Mouse (Mus musculus) CH12.LX (cell line): ENCODE results near the gene Thtpa. TPM values are rescaled to one million over a fixed set of nuclear protein-coding genes. Genes with fewer than 3 reads are reported as not detected.

Source experiments
- DNase-seq: peaks from one replicate; pipeline ENCODE4 v3.0.0-alpha.2; 2013; ENCODE audit errors: extremely low read depth
- H3K27ac ChIP-seq: 2 replicates; pipeline ENCODE4 v1.5.1; 2012; ENCODE audit warnings: low read depth, mild to moderate bottlenecking, control low read depth, moderate library complexity; ENCODE audit not compliant: insufficient read depth
- H3K27me3 ChIP-seq: replicated peaks from 2 replicates; pipeline ENCODE3; 2012; ENCODE audit warnings: inconsistent platforms
- H3K36me3 ChIP-seq, 2 experiments: replicated peaks in 1 of 2; 2 replicates each; pipeline versions ENCODE3 to v1.6.1; 2012; ENCODE audit warnings: inconsistent platforms in 1 of 2, low read length in 1 of 2, mild to moderate bottlenecking in 1 of 2, mixed read lengths in 1 of 2, moderate library complexity in 1 of 2; ENCODE audit not compliant: control insufficient read depth in 1 of 2, insufficient read depth in 1 of 2
- H3K4me1 ChIP-seq, 2 experiments: 2 replicates each; pipeline ENCODE4 v1.6.1; 2012; ENCODE audit warnings: inconsistent platforms in 1 of 2, moderate library complexity in 1 of 2; ENCODE audit not compliant: insufficient read depth in 2 of 2, control insufficient read depth in 1 of 2
- H3K4me2 ChIP-seq: 2 replicates; pipeline ENCODE4 v1.6.1; 2012; ENCODE audit warnings: low read depth, mild to moderate bottlenecking, control low read depth; ENCODE audit not compliant: poor library complexity, insufficient read depth, severe bottlenecking
- H3K4me3 ChIP-seq, 3 experiments: fragments of 150-350 bp in 1 of 3; sonication (generic) in 1 of 3; replicated peaks in 1 of 3; 2 replicates each; pipeline versions ENCODE3 to v1.5.1; 2011 to 2012; ENCODE audit warnings: low read depth in 2 of 3, low read length in 2 of 3, mild to moderate bottlenecking in 2 of 3, moderate library complexity in 2 of 3, control low read depth in 1 of 3, improper control_type of control experiment in 1 of 3, inconsistent platforms in 1 of 3, mixed read lengths in 1 of 3; ENCODE audit not compliant: poor library complexity in 1 of 3
- H3K79me2 ChIP-seq: replicated peaks from 2 replicates; pipeline ENCODE4 v1.6.1; 2012; ENCODE audit warnings: mild to moderate bottlenecking, moderate library complexity; ENCODE audit not compliant: control insufficient read depth, poor library complexity, insufficient read depth, severe bottlenecking; ENCODE audit errors: extremely low read depth
- H3K9ac ChIP-seq: 2 replicates; pipeline ENCODE4 v1.6.1; 2012; ENCODE audit warnings: low read depth, mild to moderate bottlenecking, control low read depth, moderate library complexity; ENCODE audit not compliant: insufficient read depth
- H3K9me3 ChIP-seq: replicated peaks from 2 replicates; pipeline ENCODE3; 2012; ENCODE audit warnings: low read length, inconsistent platforms, mixed read lengths
- BHLHE40 ChIP-seq: IDR thresholded peaks from 2 replicates; pipeline ENCODE4 v1.6.1; 2011; ENCODE audit warnings: mild to moderate bottlenecking, low read depth, low read length, improper control_type of control experiment
- CHD2 ChIP-seq: IDR thresholded peaks from 2 replicates; pipeline ENCODE4 v1.6.1; 2011; ENCODE audit warnings: low read length, improper control_type of control experiment
- CTCF ChIP-seq, 2 experiments: IDR thresholded peaks in 1 of 2; conservative IDR thresholded peaks in 1 of 2; 2 replicates each; pipeline ENCODE4 v1.5.1; 2011 to 2012; ENCODE audit warnings: low read depth in 2 of 2, low read length in 2 of 2, improper control_type of control experiment in 1 of 2, inconsistent platforms in 1 of 2, mild to moderate bottlenecking in 1 of 2, moderate library complexity in 1 of 2
- E2F4 ChIP-seq: IDR thresholded peaks from 2 replicates; pipeline ENCODE4 v1.6.1; 2011; ENCODE audit warnings: low read depth, low read length, improper control_type of control experiment; ENCODE audit not compliant: insufficient replicate concordance
- EP300 ChIP-seq: IDR thresholded peaks from 2 replicates; pipeline ENCODE4 v1.6.1; 2011; ENCODE audit warnings: low read length, improper control_type of control experiment
- ETS1 ChIP-seq: conservative IDR thresholded peaks from 2 replicates; pipeline ENCODE4 v1.6.1; 2012; ENCODE audit warnings: low read depth, mild to moderate bottlenecking, inconsistent platforms, low read length, improper control_type of control experiment, moderate library complexity
- GABPA ChIP-seq: IDR thresholded peaks from 2 replicates; pipeline ENCODE4 v1.6.1; 2012; ENCODE audit warnings: low read depth, low read length, improper control_type of control experiment, inconsistent platforms; ENCODE audit not compliant: insufficient replicate concordance
- HCFC1 ChIP-seq: IDR thresholded peaks from 2 replicates; pipeline ENCODE4 v1.6.1; 2012; ENCODE audit warnings: low read depth, mild to moderate bottlenecking, inconsistent platforms, low read length, improper control_type of control experiment
- IRF4 ChIP-seq: IDR thresholded peaks from 2 replicates; pipeline ENCODE4 v1.6.1; 2014; ENCODE audit warnings: low read depth, mild to moderate bottlenecking, inconsistent platforms, low read length, improper control_type of control experiment
- JUN ChIP-seq: IDR thresholded peaks from 2 replicates; pipeline ENCODE4 v1.6.1; 2011; ENCODE audit warnings: low read depth, mild to moderate bottlenecking, low read length, improper control_type of control experiment, moderate library complexity; ENCODE audit not compliant: insufficient read depth
- MAFK ChIP-seq: IDR thresholded peaks from 2 replicates; pipeline ENCODE4 v1.6.1; 2011; ENCODE audit warnings: low read length, improper control_type of control experiment; ENCODE audit not compliant: insufficient replicate concordance
- MAX ChIP-seq: IDR thresholded peaks from 2 replicates; pipeline ENCODE4 v1.6.1; 2011; ENCODE audit warnings: low read length, improper control_type of control experiment
- MEF2A ChIP-seq: IDR thresholded peaks from 2 replicates; pipeline ENCODE4 v1.6.1; 2014; ENCODE audit warnings: low read depth, mild to moderate bottlenecking, inconsistent platforms, low read length, improper control_type of control experiment, borderline replicate concordance
- MYC ChIP-seq: IDR thresholded peaks from 2 replicates; pipeline ENCODE4 v1.6.1; 2011; ENCODE audit warnings: low read depth, mild to moderate bottlenecking, improper control_type of control experiment, low read length
- NELFE ChIP-seq: IDR thresholded peaks from 2 replicates; pipeline ENCODE4 v1.6.1; 2011; ENCODE audit warnings: low read depth, low read length, improper control_type of control experiment
- NRF1 ChIP-seq: IDR thresholded peaks from 2 replicates; pipeline ENCODE4 v1.6.1; 2014; ENCODE audit warnings: low read depth, mild to moderate bottlenecking, inconsistent platforms, low read length, improper control_type of control experiment, moderate library complexity
- POLR2AphosphoS2 ChIP-seq: IDR thresholded peaks from 2 replicates; pipeline ENCODE4 v1.6.1; 2011; ENCODE audit warnings: low read depth, low read length, improper control_type of control experiment
- RAD21 ChIP-seq: IDR thresholded peaks from 2 replicates; pipeline ENCODE4 v1.6.1; 2011; ENCODE audit warnings: low read depth, mild to moderate bottlenecking, low read length, improper control_type of control experiment, moderate library complexity
- RCOR1 ChIP-seq: conservative IDR thresholded peaks from 2 replicates; pipeline ENCODE4 v1.6.1; 2012; ENCODE audit warnings: low read depth, mild to moderate bottlenecking, inconsistent platforms, low read length, improper control_type of control experiment
- SIN3A ChIP-seq: IDR thresholded peaks from 2 replicates; pipeline ENCODE4 v1.6.1; 2012; ENCODE audit warnings: low read length, improper control_type of control experiment, inconsistent platforms
- SMC3 ChIP-seq: IDR thresholded peaks from 2 replicates; pipeline ENCODE4 v1.6.1; 2011; ENCODE audit warnings: low read depth, low read length, improper control_type of control experiment
- TCF12 ChIP-seq: IDR thresholded peaks from 2 replicates; pipeline ENCODE4 v1.6.1; 2014; ENCODE audit warnings: low read depth, mild to moderate bottlenecking, inconsistent platforms, low read length, improper control_type of control experiment
- UBTF ChIP-seq: IDR thresholded peaks from 2 replicates; pipeline ENCODE4 v1.6.1; 2012; ENCODE audit warnings: low read depth, mild to moderate bottlenecking, inconsistent platforms, low read length, improper control_type of control experiment, moderate library complexity
- USF1 ChIP-seq: IDR thresholded peaks from 2 replicates; pipeline ENCODE4 v1.6.1; 2014; ENCODE audit warnings: low read depth, mild to moderate bottlenecking, inconsistent platforms, low read length, improper control_type of control experiment
- ZC3H11A ChIP-seq: IDR thresholded peaks from 2 replicates; pipeline ENCODE4 v1.6.1; 2012; ENCODE audit warnings: low read depth, mild to moderate bottlenecking, inconsistent platforms, low read length, improper control_type of control experiment
- ZKSCAN1 ChIP-seq: IDR thresholded peaks from 2 replicates; pipeline ENCODE4 v1.6.1; 2012; ENCODE audit warnings: low read depth, inconsistent platforms, low read length, improper control_type of control experiment, borderline replicate concordance
- ZNF384 ChIP-seq: IDR thresholded peaks from 2 replicates; pipeline ENCODE4 v1.6.1; 2012; ENCODE audit warnings: low read depth, low read length, improper control_type of control experiment, inconsistent platforms
- dilution Hi-C: fragments of 300-500 bp; cut with MboI; formaldehyde crosslinking; loops from 2 replicates; pipeline ENCODE4 v1.14.3; 2020; ENCODE audit warnings: low sequenced_read_pairs; ENCODE audit not compliant: extremely low pct_unique_long_range_greater_than_20kb, extremely low pct_ligation_motif_present
- in situ Hi-C: fragments of 300-500 bp; cut with MboI; formaldehyde crosslinking; loops from 3 replicates; pipeline ENCODE4 v1.14.3; 2019; ENCODE audit warnings: low sequenced_read_pairs, low pct_ligation_motif_present, low pct_unique_long_range_greater_than_20kb, mixed read lengths
- polyA plus RNA-seq: library from polyadenylated mRNA; unstranded; fragments of >175 nt; gene quantifications from 2 replicates; pipeline ENCODE4 v1.2.1, GENCODE M21; 2012; ENCODE audit warnings: low read depth; ENCODE audit not compliant: insufficient read length
- total RNA-seq, 2 experiments: library from RNA; depleted of rRNA; stranded (reverse); fragments of 300-350 nt in 1 of 2; fragments of >200 nt in 1 of 2; gene quantifications; 2 replicates each; pipeline ENCODE4 v1.2.3; 2012 to 2014

Gene Thtpa
- total and polyA plus RNA-seq, 3 experiments = 4.0 to 9.4 (median 6.7) TPM

- TF ChIP-seq NRF1 (peak; percentile 82), MEF2A (no peak), MYC (no peak), CHD2 (no peak; the same call in none of the 2 replicates), EP300 (no peak; the same call in 1 of the 2 replicates), GABPA (no peak; the same call in 1 of the 2 replicates), ETS1 (no peak), SIN3A (peak; percentile 53; the same call in 1 of the 2 replicates)
- TF ChIP-seq, all 38 proteins: peak for 13
These were observed 2.5 kb upstream of the Thtpa start, which contains the start of gene Zfhx2 (continued) for GRCm38 (mm10) chr14:55092011-55092577.

DNA sequence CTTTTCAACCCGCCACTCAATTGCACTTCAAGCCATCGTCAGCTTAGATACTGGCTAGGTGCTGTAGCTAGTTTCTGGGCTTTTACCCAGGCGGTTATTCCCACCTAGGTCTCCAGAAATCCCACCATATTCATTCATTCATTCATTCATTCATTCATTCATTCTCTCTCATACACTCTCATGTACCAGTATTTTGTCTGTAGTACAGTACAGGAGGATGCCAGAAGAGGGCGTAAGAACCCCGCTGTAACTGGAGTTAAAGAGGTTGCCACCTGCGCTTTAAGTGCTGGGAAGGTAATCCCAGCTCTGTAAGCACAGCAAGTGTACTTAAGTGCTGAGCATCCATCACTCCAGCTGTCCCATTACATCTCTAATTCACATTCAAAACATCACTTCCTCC lies 657 bp upstream of the Thtpa start:
- dilution Hi-C loops (no loop called here), in situ Hi-C loops (no loop called here)
- Histone ChIP-seq H3K79me2 (no peaks in the 10 kb centered on the region), H3K9ac (no peak overlapping the region), H3K36me3 (peaks cover 0 to 26% of the 10 kb centered on the region in 2 experiments), H3K27me3 (peaks cover 2% of the 10 kb centered on the region), H3K4me2 (no peak overlapping the region), H3K9me3 (no peaks in the 10 kb centered on the region), H3K27ac (no peak overlapping the region), H3K4me1 (peaks cover 9 to 53% of the 10 kb centered on the region in 2 experiments), H3K4me3 (peak overlapping the region in 1 of 3 experiments; percentile 71)
- DNase-seq = peak; percentile 52
- TF ChIP-seq MAX (no peak), IRF4 (no peak), E2F4 (no peak), HCFC1 (no peak), CTCF (conservative IDR thresholded peaks at IDR 0.05 in 1 of 2, IDR thresholded peaks at IDR 0.05 in 1 of 2; ENCODE audit: low read depth in 2 of 2, low read length in 2 of 2) (peak; percentile 31 to 53; a peak in 3 of 4 replicates), ZKSCAN1 (no peak), MAFK (no peak), RAD21 (peak; percentile 28), USF1 (no peak), SMC3 (no peak)
- TF ChIP-seq, all 38 proteins: peak for 2

GRCm38 (mm10) chr14:55095263-55095662 lies 679 bp downstream of the Thtpa start:
- no peaks in the 10 kb centered on the region for H3K9me3 ChIP-seq
- H3K27me3 ChIP-seq = peaks cover 2% of the 10 kb centered on the region
- H3K4me1 ChIP-seq = peaks cover 6 to 45% of the 10 kb centered on the region in 2 experiments
- no peak overlapping the region for H3K9ac ChIP-seq
- dilution Hi-C loops (no loop called here), in situ Hi-C loops (no loop called here)
- DNase-seq = no peak
- no peak overlapping the region for H3K27ac ChIP-seq
- H3K4me3 ChIP-seq = peak overlapping the region; percentile 54 to 71 (median 66)
- H3K36me3 ChIP-seq = peaks cover 6 to 39% of the 10 kb centered on the region in 2 experiments
- H3K79me2 ChIP-seq = no peaks in the 10 kb centered on the region
- TF ChIP-seq MYC (no peak), ETS1 (no peak), NELFE (no peak), JUN (no peak), SMC3 (no peak), ZC3H11A (no peak), TCF12 (no peak), UBTF (no peak), ZNF384 (no peak), POLR2AphosphoS2 (no peak), RCOR1 (no peak), BHLHE40 (no peak), EP300 (no peak), MEF2A (no peak), HCFC1 (no peak), USF1 (no peak), NRF1 (no peak), IRF4 (no peak), ZKSCAN1 (no peak), CHD2 (no peak)
- H3K4me2 ChIP-seq = no peak overlapping the region
